Mouse (Mus musculus): ENCODE results near the gene Pdzrn4.

DNA sequence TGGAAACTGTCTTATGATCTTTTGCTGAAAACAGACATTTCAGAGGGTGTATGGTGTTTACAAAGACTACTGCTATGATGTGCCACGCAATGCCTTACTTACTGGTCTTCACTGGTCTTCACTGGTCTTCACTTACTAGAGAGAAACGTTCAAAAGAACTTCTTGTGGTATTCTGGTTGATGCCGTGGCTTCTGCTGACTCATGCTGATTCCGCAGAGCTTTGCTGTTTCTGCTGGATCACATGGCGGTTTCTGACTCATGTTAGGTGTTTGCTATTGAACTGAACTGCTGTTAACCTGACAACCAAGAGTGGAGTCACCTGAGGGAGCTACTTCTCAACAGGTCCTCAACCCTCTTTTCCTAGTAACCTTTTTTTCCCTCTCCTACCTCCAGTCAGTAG lies 1.9 kb upstream of the Pdzrn4 start:
- TF ChIP-seq CTCF (IDR thresholded peaks at IDR 0.05; ENCODE audit: borderline replicate concordance, insufficient read depth, low read depth, low read length), result no peak
- TF ChIP-seq POLR2A (IDR thresholded peaks at IDR 0.05; ENCODE audit: borderline replicate concordance, insufficient read depth, low read length), result no peak

All from cerebellum, adult 2 months (tissue).